21 mouse cellular contexts compared by ENCODE assay signal in genomic region chr5:117214016-117214415, GRCm38 (mm10).
A peak's percentile ranks its signal among the peaks of the same experiment; 100 is the strongest.
DNase-seq lines count a peak whose midpoint lies in the region; ATAC-seq and TF ChIP-seq lines count a peak whose summit lies in the region.
"Had no signal": no experiment of that assay in that cellular context is flagged by ENCODE, and none has a peak within 500 bp of the region (broad histone marks: within the 10 kb centered on the region; RNA-seq: fewer than 3 reads in every experiment).

No protein-coding gene starts in this region.

- H3K36me3 ChIP-seq in heart, embryonic 12.5 days = peaks cover 39% of the 10 kb centered on the region
- H3K36me3 ChIP-seq in heart, postnatal 0 days (replicated peaks; ENCODE audit: control insufficient read depth, insufficient read depth, low read length) = peaks cover 20% of the 10 kb centered on the region; the same call in 1 of the 2 replicates

- peaks cover under 1% of the 10 kb centered on the region for H3K9me3 ChIP-seq in heart, embryonic 12.5 days (replicated peaks)
- no peaks in the 10 kb centered on the region for H3K9me3 ChIP-seq in heart, postnatal 0 days (replicated peaks; ENCODE audit: control insufficient read depth, low read length)
- H3K9me3 ChIP-seq: forebrain, embryonic 13.5 days; intestine, embryonic 15.5 days; liver, embryonic 13.5 days; lung, embryonic 15.5 days; megakaryocyte, embryonic 14.5 days; midbrain, embryonic 15.5 days had no signal

- no peak for ATAC-seq in heart, embryonic 12.5 days (ENCODE audit: insufficient number of reproducible peaks, low FRiP score)
- ATAC-seq in heart, postnatal 0 days (ENCODE audit: insufficient read depth, low read depth) = peak; percentile 20; the same call in 1 of the 2 replicates
- ATAC-seq: activated CD4-positive, CD25-positive, alpha-beta regulatory T cell, adult 4 months; forebrain, embryonic 13.5 days; intestine, embryonic 15.5 days; midbrain, embryonic 15.5 days; Patski had no signal

- H3K4me2 ChIP-seq in heart, embryonic 12.5 days = no peak overlapping the region
- no peak overlapping the region for H3K4me2 ChIP-seq in heart, postnatal 0 days (ENCODE audit: low read depth, low read length)
- H3K4me2 ChIP-seq: forebrain, embryonic 13.5 days; hindbrain, embryonic 13.5 days; intestine, embryonic 15.5 days; liver, embryonic 13.5 days; lung, embryonic 15.5 days; midbrain, embryonic 15.5 days had no signal

- peak; percentile 94 for DNase-seq in heart, adult 11 months
- no peak for DNase-seq in heart, postnatal 0 days (ENCODE audit: low spot score)
- DNase-seq in heart, postnatal 14 days = peak; percentile 10 to 29
- peak; percentile 54 for DNase-seq in kidney, postnatal 14 days
- DNase-seq in cerebellum, adult 11-12 months = no peak
- DNase-seq in ovary, postnatal 10 days (ENCODE audit: low spot score) = no peak
- DNase-seq: adrenal gland, postnatal 25 days; cerebellum, adult 9-11 months; layer of hippocampus, adult 9-11 months; liver, embryonic 13.5 days; retina, postnatal 1 day; thymus, adult 18-20 months had no signal

- intact Hi-C loops in heart, postnatal 14 days (cut with DNase I) = no loop called here

- no peak overlapping the region for H3K4me3 ChIP-seq in heart, embryonic 12.5 days
- H3K4me3 ChIP-seq in heart, postnatal 0 days (ENCODE audit: low read depth, low read length) = no peak overlapping the region
- H3K4me3 ChIP-seq: forebrain, embryonic 13.5 days; hindbrain, embryonic 13.5 days; intestine, embryonic 15.5 days; liver, embryonic 13.5 days; lung, embryonic 15.5 days; megakaryocyte, embryonic 14.5 days; midbrain, embryonic 15.5 days had no signal

- 76% methylated on average over 4 of the region's 4 CpGs for WGBS in heart, embryonic 12.5 days
- WGBS in heart, postnatal 0 days = 62% methylated on average over 4 of the region's 4 CpGs

- H3K27ac ChIP-seq in heart, embryonic 12.5 days (ENCODE audit: poor library complexity, severe bottlenecking) = no peak overlapping the region
- H3K27ac ChIP-seq in heart, postnatal 0 days (ENCODE audit: low read depth) = 0 out of 2 replicates have a peak overlapping the region, but pooled peaks have one; percentile 11
- H3K27ac ChIP-seq: forebrain, embryonic 13.5 days; hindbrain, embryonic 13.5 days; intestine, embryonic 15.5 days; liver, embryonic 13.5 days; lung, embryonic 15.5 days; midbrain, embryonic 15.5 days had no signal

- H3K4me1 ChIP-seq in heart, embryonic 12.5 days (replicated peaks) = no peaks in the 10 kb centered on the region
- H3K4me1 ChIP-seq in heart, postnatal 0 days (ENCODE audit: control insufficient read depth, insufficient read depth) = no peaks in the 10 kb centered on the region
- H3K4me1 ChIP-seq: forebrain, embryonic 13.5 days; hindbrain, embryonic 13.5 days; intestine, embryonic 15.5 days; liver, embryonic 13.5 days; lung, embryonic 15.5 days; midbrain, embryonic 15.5 days had no signal

- no peaks in the 10 kb centered on the region for H3K27me3 ChIP-seq in heart, embryonic 12.5 days (replicated peaks)
- no peaks in the 10 kb centered on the region for H3K27me3 ChIP-seq in heart, postnatal 0 days (ENCODE audit: control insufficient read depth, insufficient read depth, low read length)
- H3K27me3 ChIP-seq: forebrain, embryonic 13.5 days; hindbrain, embryonic 13.5 days; intestine, embryonic 15.5 days; liver, embryonic 13.5 days; lung, embryonic 15.5 days; megakaryocyte, embryonic 14.5 days; midbrain, embryonic 15.5 days; Patski had no signal

- TF ChIP-seq EP300 in heart, postnatal 0 days (IDR thresholded peaks at IDR 0.05; ENCODE audit: low read depth) = no peak

- H3K9ac ChIP-seq in heart, embryonic 12.5 days = no peak overlapping the region
- H3K9ac ChIP-seq in heart, postnatal 0 days (replicated peaks; ENCODE audit: low read depth, low read length) = no peak overlapping the region
- H3K9ac ChIP-seq: forebrain, embryonic 13.5 days; hindbrain, embryonic 13.5 days; intestine, embryonic 15.5 days; liver, embryonic 13.5 days; lung, embryonic 15.5 days; midbrain, embryonic 15.5 days had no signal

- TF ChIP-seq CTCF in heart, postnatal 0 days (IDR thresholded peaks at IDR 0.05; ENCODE audit: low read depth) = no peak

Comparison
In these comparisons a context has a peak if more than half of its experiments do, and no peak if none do; other contexts are left out.
1. DNase-seq: peak in heart, adult 11 months (single experiment), heart, postnatal 14 days (2 of 2) and kidney, postnatal 14 days (single experiment); none in heart, postnatal 0 days (single experiment), cerebellum, adult 11-12 months (single experiment) and ovary, postnatal 10 days (single experiment).